Mouse (Mus musculus): ENCODE measurements around the gene Mylk4. TPM values are rescaled to one million over a fixed set of nuclear protein-coding genes. Genes with fewer than 3 reads are reported as not detected.
A peak's percentile ranks its signal among the peaks of the same experiment; 100 is the strongest.

The Mylk4 gene
- total RNA-seq (2021) = 1,000 to 10,000 TPM in 1 of 2 experiments, 100 to 1,000 TPM in 1; 560 to 1,240 TPM
- long read RNA-seq, experiment 1, partial matches to known transcripts = 2 of 35 reads
- long read RNA-seq, experiment 1, other reads (novel, unspliced or antisense) = 33 of 35 reads
- long read RNA-seq, experiment 2, partial matches to known transcripts = 6 of 57 reads
- long read RNA-seq, experiment 2, other reads (novel, unspliced or antisense) = 51 of 57 reads

DNA sequence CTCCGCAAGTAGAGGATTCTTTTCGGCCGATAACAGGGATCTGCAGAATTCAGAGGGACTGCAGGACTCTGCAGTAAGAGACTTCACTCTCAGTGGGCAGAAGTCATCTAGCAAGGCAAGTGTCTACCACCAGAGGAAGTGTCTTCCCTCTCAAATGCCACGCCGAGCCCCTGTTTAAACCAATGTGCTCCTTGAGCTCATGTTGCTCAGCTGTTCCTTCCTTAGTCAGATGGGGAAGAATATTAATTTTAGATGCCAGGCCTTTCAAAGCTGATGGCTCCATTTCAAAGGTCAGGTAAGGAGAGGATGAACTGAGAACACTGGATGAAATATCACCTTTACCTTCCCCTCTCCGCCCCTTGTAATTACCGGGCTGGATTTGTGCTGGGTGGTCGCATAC is at the start of gene Mylk4:
Mylk4 (minus strand) TSS at position 139 of the 400 bp plus-strand sequence.
- DNase-seq = peak; percentile 53

- no peak for DNase-seq
Measured at GRCm38 (mm10) chr13:32833237-32833636, 49.5 kb upstream of the Mylk4 start.

GRCm38 (mm10) chr13:32832776-32833175 is 49.0 kb upstream of the Mylk4 start:
- no peak for DNase-seq

- DNase-seq = no peak
Measured at GRCm38 (mm10) chr13:32831505-32832273, 47.9 kb upstream of the Mylk4 start.

DNA sequence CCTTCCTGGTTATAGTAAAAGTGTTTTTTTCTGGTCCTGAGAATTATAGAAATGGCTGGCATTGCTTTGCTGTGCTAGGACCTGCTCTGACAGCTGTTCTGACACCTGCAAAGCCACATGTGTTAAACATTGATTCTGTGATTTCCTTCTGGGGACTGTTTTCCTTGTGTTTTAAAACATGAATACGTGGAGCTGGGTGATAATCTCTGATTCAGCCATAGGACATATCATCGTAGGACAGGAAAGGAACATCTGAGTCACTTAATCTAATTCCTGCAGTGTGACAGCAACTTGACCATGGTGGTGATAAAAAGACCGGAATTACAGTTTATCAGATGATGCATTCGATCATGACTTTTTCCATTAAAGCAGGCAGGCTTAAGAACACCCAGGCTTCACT is 45.1 kb upstream of the Mylk4 start:
- DNase-seq = no peak

DNA sequence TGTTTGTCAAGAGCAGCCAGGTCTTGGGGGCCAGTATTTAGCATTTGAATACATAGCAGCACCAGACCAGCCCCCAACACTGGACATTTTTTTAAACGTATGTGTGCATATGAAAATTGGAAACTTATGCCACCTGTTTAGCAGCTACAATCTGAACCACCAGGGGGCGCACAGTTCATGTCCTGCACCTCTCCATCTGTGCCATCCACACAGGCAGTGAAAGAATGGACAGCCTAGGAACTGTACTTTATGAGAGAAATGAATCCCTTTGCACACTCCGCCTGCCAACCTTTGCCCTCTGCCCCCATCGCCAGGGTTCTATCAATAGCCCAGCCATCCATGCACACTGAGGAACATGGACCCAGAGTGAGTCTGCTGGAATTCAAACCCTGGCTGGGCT is 44.2 kb upstream of the Mylk4 start:
- no peak for DNase-seq

DNA sequence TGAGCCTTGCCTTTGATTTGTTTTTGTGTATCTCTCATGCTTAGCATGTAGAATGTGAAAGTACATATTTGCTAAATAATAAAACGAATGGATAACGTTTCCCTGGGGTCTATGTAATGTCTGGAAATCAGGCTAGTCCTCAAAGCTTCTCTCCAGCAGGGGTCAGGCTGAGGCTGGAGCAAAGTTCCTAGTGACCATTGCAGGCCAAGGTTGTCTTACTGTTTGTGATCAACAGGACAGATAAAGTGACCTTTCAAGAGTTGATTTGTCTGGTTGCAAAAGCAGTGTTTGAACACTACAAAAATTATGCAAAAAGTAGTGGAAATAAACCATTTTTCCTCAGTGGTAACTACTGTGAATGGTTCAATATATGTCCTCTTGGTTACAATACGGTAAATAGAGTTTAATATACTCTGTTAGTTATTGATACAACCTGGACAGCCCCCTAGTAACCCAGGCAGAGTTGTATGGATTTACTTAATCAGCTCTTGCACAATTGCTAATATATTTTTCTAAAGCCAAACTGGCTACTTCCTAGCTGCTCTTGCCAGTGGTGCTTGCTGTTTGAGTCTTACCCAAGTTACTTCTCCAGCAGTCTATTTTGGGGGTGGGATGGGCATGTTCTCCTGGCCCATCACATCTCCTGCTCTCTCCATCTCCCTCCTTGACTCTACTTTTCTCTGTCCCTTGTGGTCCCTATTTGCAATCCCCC is 43.5 kb upstream of the Mylk4 start:
- no peak for DNase-seq

DNA sequence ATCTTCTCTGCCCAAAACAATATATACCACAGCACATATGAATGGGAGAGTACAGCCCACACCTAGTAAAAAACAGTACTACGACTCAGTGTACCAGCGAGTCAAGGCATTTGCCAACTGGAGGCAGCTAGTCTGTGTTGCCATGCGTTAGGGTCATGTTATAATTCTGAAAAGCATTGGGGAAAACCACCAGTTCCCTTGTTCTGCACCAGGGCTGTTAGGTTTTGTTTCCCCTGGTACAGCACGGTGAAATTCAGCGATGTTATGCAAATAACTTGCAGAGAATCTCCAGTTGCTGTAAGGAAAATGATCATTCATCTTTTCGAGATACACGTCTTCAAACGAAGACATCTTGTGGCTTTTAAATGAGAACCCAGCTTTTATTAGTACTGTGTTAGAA is 41.8 kb upstream of the Mylk4 start:
- no peak for DNase-seq

DNA sequence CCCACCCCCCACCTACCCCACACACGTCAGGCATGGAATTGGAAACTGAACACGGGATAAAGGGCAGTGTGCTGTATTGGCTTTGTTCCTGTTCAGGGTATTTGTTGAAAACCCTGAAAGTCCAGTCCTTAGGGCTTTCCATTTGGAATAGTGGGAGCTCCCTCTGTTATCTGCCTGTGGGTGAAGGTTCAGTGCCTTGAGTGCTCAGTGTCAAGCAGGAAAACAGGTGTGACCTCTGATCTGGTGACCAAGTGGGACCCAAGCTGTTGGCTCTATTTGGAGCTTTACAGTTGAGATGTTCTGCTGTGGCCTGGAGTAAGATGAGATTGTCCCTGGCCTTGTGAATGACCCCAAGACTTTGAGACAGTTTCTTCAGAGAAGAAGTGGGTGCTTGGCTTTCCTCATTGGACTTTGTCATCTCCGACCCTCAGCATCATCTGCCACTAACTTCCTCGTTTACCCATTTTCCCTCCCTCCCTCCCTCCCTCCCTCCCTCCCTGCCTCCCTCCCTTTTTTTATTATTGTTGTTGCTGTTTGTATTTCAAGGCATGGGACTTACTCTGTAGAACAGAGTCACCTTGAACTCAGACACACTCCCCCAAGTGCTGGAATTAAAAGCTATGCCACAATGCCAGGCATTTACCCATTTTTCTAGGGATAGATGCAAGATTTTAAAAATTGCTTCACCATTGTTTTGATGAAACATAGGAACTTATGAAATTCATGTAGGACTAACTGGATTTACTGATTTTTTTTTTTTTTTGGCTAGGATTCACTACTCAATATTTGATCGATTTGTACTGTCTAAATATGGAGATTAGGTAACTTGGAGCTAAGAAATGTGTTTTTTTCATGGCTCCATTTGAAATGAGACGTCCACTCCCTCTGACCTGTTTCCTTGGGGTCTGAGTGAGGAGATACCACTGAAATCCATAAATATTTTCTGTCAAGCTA is 40.9 kb upstream of the Mylk4 start:
- DNase-seq = no peak

DNA sequence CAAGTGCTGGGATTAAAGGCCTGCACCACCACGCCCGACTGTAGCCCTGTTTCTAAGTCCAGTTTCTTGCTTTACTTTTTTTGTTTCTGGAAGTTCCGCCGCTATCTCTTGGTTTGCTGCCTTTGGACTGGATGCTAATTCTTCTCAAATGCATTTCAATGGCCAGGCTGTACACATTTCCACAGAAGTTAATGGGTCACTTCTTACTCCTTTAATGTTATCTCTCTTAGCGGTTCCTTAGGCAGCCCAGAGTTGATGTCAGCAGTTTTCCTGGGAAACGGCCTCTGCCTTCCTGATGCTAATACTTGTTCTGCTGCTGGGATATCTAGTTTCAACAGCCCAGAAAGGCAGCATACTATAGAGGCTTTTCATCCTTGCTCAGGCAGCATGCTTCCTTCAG is 39.4 kb upstream of the Mylk4 start:
- no peak for DNase-seq

DNA sequence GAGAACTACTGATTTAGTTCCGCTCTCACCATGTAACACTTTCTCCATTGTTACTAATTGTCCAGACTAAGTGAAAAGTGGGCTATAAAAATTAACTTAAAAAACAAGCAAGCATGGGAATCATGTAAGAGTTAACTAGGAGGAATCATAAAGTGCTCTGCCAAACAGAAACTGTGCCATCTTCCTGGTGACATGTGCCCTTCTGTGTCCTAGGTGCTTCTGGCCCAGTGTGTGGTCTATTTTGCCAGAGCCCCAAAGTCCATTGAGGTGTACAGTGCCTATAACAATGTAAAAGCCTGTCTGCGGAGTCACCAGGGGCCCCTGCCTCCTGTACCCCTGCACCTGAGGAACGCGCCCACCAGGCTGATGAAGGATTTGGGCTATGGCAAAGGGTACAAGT is 37.9 kb upstream of the Mylk4 start:
- DNase-seq = no peak

- no peak for DNase-seq
Measured at GRCm38 (mm10) chr13:32819926-32820325, 36.2 kb upstream of the Mylk4 start.

- no peak for DNase-seq
Measured at GRCm38 (mm10) chr13:32819241-32819640, 35.5 kb upstream of the Mylk4 start.

GRCm38 (mm10) chr13:32807624-32808023 is 23.9 kb upstream of the Mylk4 start:
- DNase-seq = no peak

- no peak for DNase-seq
Measured at GRCm38 (mm10) chr13:32806820-32807219, 23.1 kb upstream of the Mylk4 start.

GRCm38 (mm10) chr13:32803701-32804345 is 20.1 kb upstream of the Mylk4 start:
- no peak for DNase-seq

GRCm38 (mm10) chr13:32802259-32803081 is 18.7 kb upstream of the Mylk4 start, which contains the start of gene D930007J09Rik:
Gene D930007J09Rik, minus strand, starts transcription at chr13:32802849.
- peak; percentile 60 for DNase-seq

DNA sequence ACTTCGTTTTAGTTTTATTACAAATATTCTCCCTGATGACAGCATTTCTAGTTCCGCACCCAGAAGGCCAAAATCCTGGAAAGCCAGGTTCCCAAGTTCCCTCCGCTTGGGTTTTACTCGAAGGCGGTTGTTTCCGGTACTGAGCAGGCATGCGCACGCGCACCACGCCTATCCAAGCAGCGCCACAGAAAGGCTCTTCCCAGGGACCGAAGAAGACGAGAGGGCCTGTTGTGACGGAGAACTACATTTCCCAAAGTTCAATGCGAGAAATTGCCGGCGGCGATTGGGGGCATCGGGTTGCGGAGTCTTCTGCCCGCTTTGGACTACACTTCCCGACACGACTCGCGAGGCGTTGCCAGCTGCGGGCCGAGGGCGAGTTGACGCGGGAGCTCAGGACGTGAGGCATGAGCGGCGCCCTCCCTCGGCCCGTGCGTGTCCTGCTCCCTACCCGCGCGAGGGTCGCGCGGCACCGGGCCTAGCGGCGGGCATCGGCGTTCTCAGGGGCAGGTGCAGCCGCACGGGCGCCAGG is 18.0 kb upstream of the Mylk4 start, which contains the start of gene Wrnip1:
Wrnip1 (plus strand) TSS at position 346 of the 529 bp plus-strand sequence.
- peak; percentile 99 for DNase-seq

- DNase-seq = no peak
Measured at GRCm38 (mm10) chr13:32800859-32801258, 17.1 kb upstream of the Mylk4 start.

DNA sequence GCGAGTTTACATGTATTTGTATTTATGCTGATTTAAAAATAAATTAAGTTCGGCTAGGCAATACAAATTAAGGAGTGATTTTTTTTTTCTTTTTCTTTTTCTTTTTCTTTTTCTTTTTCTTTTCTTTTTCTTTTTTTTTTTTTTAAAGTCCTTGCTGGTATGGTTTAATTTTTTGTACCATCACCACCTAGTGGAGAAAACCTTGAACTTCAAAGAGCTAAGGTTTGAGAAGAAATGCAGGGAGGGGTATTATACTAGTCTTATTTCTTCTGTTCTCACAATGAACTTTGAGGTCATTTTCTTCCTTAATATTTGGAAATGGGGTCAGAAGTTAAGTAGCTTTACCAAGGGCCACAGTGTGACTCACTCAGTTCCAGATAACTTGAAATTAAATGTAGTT is 15.4 kb upstream of the Mylk4 start:
- DNase-seq = no peak
